Mouse (Mus musculus) ES-Bruce4 (cell line): ENCODE data around the gene Cela2a.

Experiments
- CTCF ChIP-seq: IDR thresholded peaks from one replicate; pipeline ENCODE4 v1.8.1; 2011; ENCODE audit warnings: low read depth, low read length
- EP300 ChIP-seq: IDR thresholded peaks from 2 replicates; pipeline ENCODE4 v1.6.1; 2011; ENCODE audit warnings: low read depth, low read length; ENCODE audit not compliant: insufficient read depth
- POLR2A ChIP-seq: IDR thresholded peaks from one replicate; pipeline ENCODE4 v1.8.1; 2011; ENCODE audit warnings: low read length; ENCODE audit not compliant: insufficient read depth

DNA sequence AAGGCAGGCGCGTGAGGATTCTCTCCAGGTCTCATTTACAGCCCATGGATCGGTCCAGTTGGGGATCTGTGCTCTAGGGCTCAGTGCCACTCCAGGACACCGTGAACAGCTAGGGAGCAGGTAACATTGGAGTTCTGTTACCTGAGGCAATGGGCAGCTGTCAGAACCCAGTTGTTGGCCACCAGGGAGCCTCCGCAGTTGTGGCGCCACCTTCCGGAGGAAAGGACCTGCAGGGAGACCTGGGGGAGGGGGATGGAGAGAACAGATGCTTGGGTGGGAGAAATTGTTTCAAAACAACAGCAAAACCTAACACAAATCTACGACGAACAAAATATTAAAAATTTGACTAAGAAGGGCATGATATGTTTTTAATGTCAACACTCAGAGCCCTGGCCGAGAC lies 3.9 kb downstream of the Cela2a start:
- TF ChIP-seq CTCF (peak; percentile 85), POLR2A (no peak), EP300 (no peak)
